Mouse (Mus musculus) Patski (cell line): ENCODE measurements around the gene Ctrc. TPM values are rescaled to one million over a fixed set of nuclear protein-coding genes. Genes with fewer than 3 reads are reported as not detected.
"Not testable (repeated sequence)": the region's sequence is repeated elsewhere in the genome, so short reads cannot be mapped to it uniquely, and the experiment has no call there.

Experiments
- ATAC-seq: fragments of 100-300 bp; one replicate; pipeline ENCODE4 v1.8.0; 2021
- CTCF ChIA-PET: fragments of 350-600 bp; sonication (Branson Sonifier 250); formaldehyde crosslinking; loops from one replicate; lab custom pipeline; 2022; ENCODE audit warnings: inconsistent platforms; lab: Charles Lee
- POLR2A ChIA-PET: fragments of 350-600 bp; sonication (Branson Sonifier 250); formaldehyde crosslinking; loops from one replicate; lab custom pipeline; 2022; ENCODE audit warnings: antibody characterized with exemption, inconsistent platforms; lab: Charles Lee
- DNase-seq: peaks from one replicate; pipeline ENCODE4 v3.0.0-alpha.2; 2011; ENCODE audit warnings: low read depth, low spot score
- H3K27me3 ChIP-seq: fragments of 371-371 bp; one replicate; pipeline ENCODE4 v1.5.1; 2021
- CTCF ChIP-seq: fragments of 100-300 bp; IDR thresholded peaks from one replicate; pipeline ENCODE4 v1.5.1; 2021
- in situ Hi-C: fragments of 300-500 bp; cut with MboI; formaldehyde crosslinking; loops from 3 replicates; pipeline ENCODE4 v1.11.1; 2018; ENCODE audit warnings: low pct_unique_long_range_greater_than_20kb, mixed read lengths
- polyA plus RNA-seq: library from polyadenylated mRNA; unstranded; gene quantifications from one replicate; pipeline ENCODE4 v1.2.3, GENCODE M21; 2021

The Ctrc gene
- polyA plus RNA-seq, 1 experiment from 2014 or later: not detected

- DNase-seq: peak; percentile 96
- ATAC-seq: peak; percentile 84
- CTCF ChIA-PET: no interaction called here
- no peak for TF ChIP-seq CTCF
- POLR2A ChIA-PET: interaction anchor here (0.6 kb wide), 1 partner anchor 14 kb away, joined by 3 read pairs; no protein-coding TSS in a partner anchor
- H3K27me3 ChIP-seq: no peaks in the 10 kb centered on the region
- in situ Hi-C loops: no loop called here
These were observed 55.6 kb downstream of the Ctrc start, which contains the start of gene Dnajc16 for GRCm38 (mm10) chr4:141790524-141790990. Gene Dnajc16 (minus strand): TSS chr4:141790931.

DNA sequence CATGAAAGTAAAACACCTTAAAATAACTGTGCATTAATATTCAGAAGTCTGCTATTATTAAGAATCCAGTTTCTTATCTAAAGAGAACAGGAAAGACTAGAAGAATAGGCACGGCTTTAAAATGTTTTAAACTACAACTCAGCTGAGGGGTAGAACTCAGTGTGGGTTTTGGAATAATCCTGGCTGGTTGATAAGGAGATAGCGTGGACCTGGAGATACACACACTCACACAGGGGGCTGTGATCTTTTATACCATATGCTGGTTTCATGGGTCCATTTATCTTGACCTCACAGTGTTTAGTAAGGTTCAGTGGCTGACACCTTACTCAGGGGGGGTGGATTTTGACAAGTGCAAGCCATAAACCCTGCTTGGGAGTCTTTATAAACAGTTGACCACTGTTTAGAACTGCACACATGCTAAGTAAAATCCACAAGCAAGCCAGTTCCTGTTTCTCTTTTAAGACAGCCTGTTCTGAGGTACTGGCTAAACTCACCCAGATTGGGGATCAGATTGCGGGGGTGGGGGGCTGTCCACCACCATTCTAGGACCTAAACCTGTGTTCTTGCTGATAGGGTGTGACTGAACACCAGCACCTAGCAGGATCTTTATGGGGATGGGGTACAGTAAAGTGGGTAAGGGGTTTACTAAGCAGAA, 56.5 kb downstream of the Ctrc start:
- POLR2A ChIA-PET: interaction anchor here (1.0 kb wide), 1 partner anchor 9 kb away, joined by 4 read pairs; no protein-coding TSS in a partner anchor
- no peak for DNase-seq
- H3K27me3 ChIP-seq: no peaks in the 10 kb centered on the region
- in situ Hi-C loops: loop anchor here (10.0 kb wide), 1 partner anchor 175 kb away; the partner anchor contains the start of gene Tmem82
- no peak for TF ChIP-seq CTCF
- CTCF ChIA-PET: no interaction called here
- no peak for ATAC-seq

GRCm38 (mm10) chr4:141787462-141787861, 58.7 kb downstream of the Ctrc start:
- DNase-seq: no peak
- ChIA-PET CTCF (no interaction called here), POLR2A (no interaction called here)
- no peak for ATAC-seq
- TF ChIP-seq CTCF: no peak
- in situ Hi-C loops: loop anchor here (10.0 kb wide), 1 partner anchor 173 kb away; the partner anchor contains the start of gene Tmem82
- no peaks in the 10 kb centered on the region for H3K27me3 ChIP-seq

- CTCF ChIA-PET: no interaction called here
- H3K27me3 ChIP-seq: no peaks in the 10 kb centered on the region
- TF ChIP-seq CTCF: no peak
- in situ Hi-C loops: loop anchor here (10.0 kb wide), 1 partner anchor 172 kb away; the partner anchor contains the start of gene Tmem82
- DNase-seq (no peak), ATAC-seq (no peak)
- POLR2A ChIA-PET: no interaction called here
These were observed 59.1 kb downstream of the Ctrc start for GRCm38 (mm10) chr4:141787046-141787445.

- no peak for TF ChIP-seq CTCF
- ChIA-PET POLR2A (no interaction called here), CTCF (no interaction called here)
- ATAC-seq: no peak
- DNase-seq: no peak
- in situ Hi-C loops: loop anchor here (10.0 kb wide), 1 partner anchor 171 kb away; the partner anchor contains the start of gene Tmem82
- H3K27me3 ChIP-seq: no peaks in the 10 kb centered on the region
These were observed 60.0 kb downstream of the Ctrc start for GRCm38 (mm10) chr4:141786141-141786540.

GRCm38 (mm10) chr4:141784835-141785234, 61.3 kb downstream of the Ctrc start:
- POLR2A ChIA-PET: no interaction called here
- CTCF ChIA-PET: no interaction called here

GRCm38 (mm10) chr4:141781201-141781985, 64.8 kb downstream of the Ctrc start:
- no peak for TF ChIP-seq CTCF
- CTCF ChIA-PET: interaction anchor here (0.9 kb wide), 1 partner anchor 20 kb away, joined by 3 read pairs; no protein-coding TSS in a partner anchor
- no peak for DNase-seq
- POLR2A ChIA-PET: interaction anchor here (0.9 kb wide), 1 partner anchor 15 kb away, joined by 5 read pairs; no protein-coding TSS in a partner anchor
- H3K27me3 ChIP-seq: no peaks in the 10 kb centered on the region
- in situ Hi-C loops: loop anchor here (10.0 kb wide), 1 partner anchor 167 kb away; the partner anchor contains the start of gene Tmem82
- ATAC-seq: no peak

More at GRCm38 (mm10) chr4:141784835-141785234, 61.3 kb downstream of the Ctrc start:
- H3K27me3 ChIP-seq: no peaks in the 10 kb centered on the region
- DNase-seq (no peak), ATAC-seq (no peak)
- in situ Hi-C loops: loop anchor here (10.0 kb wide), 1 partner anchor 170 kb away; the partner anchor contains the start of gene Tmem82
- no peak for TF ChIP-seq CTCF

DNA sequence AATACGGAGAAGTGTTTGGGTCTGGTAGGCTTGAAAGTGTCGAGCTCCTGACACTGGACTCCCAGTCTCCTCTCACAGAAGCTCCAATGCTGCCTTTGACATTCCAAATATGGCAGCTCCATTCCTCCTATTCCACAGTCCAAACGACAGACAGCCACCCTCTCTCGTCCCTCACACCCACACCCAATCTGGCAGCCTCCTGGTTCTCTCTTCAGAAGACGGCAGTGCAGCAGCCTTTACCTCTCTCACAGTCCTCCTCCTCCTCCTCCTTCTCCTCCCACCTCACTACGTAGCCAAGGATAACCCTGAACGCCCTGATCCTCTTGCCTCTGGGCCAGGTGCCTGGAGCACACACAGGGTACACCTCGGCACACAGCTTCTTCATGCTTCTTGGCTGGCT, 66.3 kb downstream of the Ctrc start:
- ATAC-seq: no peak
- H3K27me3 ChIP-seq: no peaks in the 10 kb centered on the region
- in situ Hi-C loops: loop anchor here (10.0 kb wide), 1 partner anchor 165 kb away; the partner anchor contains the start of gene Tmem82
- ChIA-PET CTCF (no interaction called here), POLR2A (interaction anchor here (1.2 kb wide), 1 partner anchor 9 kb away, joined by 4 read pairs; no protein-coding TSS in a partner anchor)
- TF ChIP-seq CTCF: no peak
- DNase-seq: no peak

GRCm38 (mm10) chr4:141773019-141773418, 73.1 kb downstream of the Ctrc start:
- in situ Hi-C loops, H3K27me3 ChIP-seq, CTCF ChIA-PET, ATAC-seq, POLR2A ChIA-PET, DNase-seq: not testable (repeated sequence)

- DNase-seq (no peak), ATAC-seq (no peak)
- TF ChIP-seq CTCF: no peak
- in situ Hi-C loops: no loop called here
- CTCF ChIA-PET: no interaction called here
- H3K27me3 ChIP-seq: no peaks in the 10 kb centered on the region
- POLR2A ChIA-PET: no interaction called here
These were observed 74.3 kb downstream of the Ctrc start for GRCm38 (mm10) chr4:141771823-141772222.
